24 mouse cellular contexts compared by ENCODE assay signal in genomic region chr5:97947261-97947660, GRCm38 (mm10).
DNase-seq lines count a peak whose midpoint lies in the region; ATAC-seq and TF ChIP-seq lines count a peak whose summit lies in the region.
"Had no signal": no experiment of that assay in that cellular context is flagged by ENCODE, and none has a peak within 500 bp of the region (broad histone marks: within the 10 kb centered on the region; RNA-seq: fewer than 3 reads in every experiment).

No protein-coding gene starts in this region.

- TF ChIP-seq CTCF in gastrocnemius, adult 2 months (IDR thresholded peaks at IDR 0.05) = peak; percentile 9; the same call in 1 of the 2 replicates
- 0 out of 2 replicates have a peak, but pooled peaks have one; percentile 24 for TF ChIP-seq CTCF in layer of hippocampus, adult 2 months (conservative IDR thresholded peaks at IDR 0.05)

- DNase-seq in gastrocnemius, adult 2 months = no peak
- DNase-seq in gastrocnemius, postnatal 25 days = no peak
- DNase-seq in layer of hippocampus, adult 2 months (ENCODE audit: low spot score in 2 of 2) = no peak
- DNase-seq in layer of hippocampus, adult 9-11 months = no peak
- DNase-seq in thymus, postnatal 25 days = peak; percentile 21
- no peak for DNase-seq in thymus, postnatal 0 days (ENCODE audit: low spot score)
- DNase-seq: adrenal gland, postnatal 25 days; cerebellum, adult 11-12 months; cerebellum, postnatal 14 days; kidney, adult 18-20 months; kidney, postnatal 36 days; liver, embryonic 13.5 days; retina, postnatal 1 day; thymus, postnatal 36 days had no signal

- ATAC-seq in frontal cortex, adult (ENCODE audit: low TSS enrichment) = no peak
- ATAC-seq: activated CD4-positive, CD25-positive, alpha-beta regulatory T cell, adult 4 months; forebrain, embryonic 16.5 days; hindbrain, postnatal 0 days had no signal

- no peak overlapping the region for H3K27ac ChIP-seq in gastrocnemius, adult 2 months
- H3K27ac ChIP-seq in layer of hippocampus, adult 2 months = no peak overlapping the region
- H3K27ac ChIP-seq: heart, embryonic 15.5 days; hindbrain, embryonic 10.5 days; hindbrain, postnatal 0 days; limb, embryonic 10.5 days; liver, embryonic 13.5 days; lung, embryonic 15.5 days; midbrain, embryonic 10.5 days; stomach, postnatal 0 days had no signal

- intact Hi-C loops in gastrocnemius, adult 2 months (cut with DNase I) = no loop called here

- H3K4me3 ChIP-seq in gastrocnemius, adult 2 months = no peak overlapping the region
- H3K4me3 ChIP-seq in layer of hippocampus, adult 2 months = no peak overlapping the region
- H3K4me3 ChIP-seq: heart, embryonic 15.5 days; hindbrain, embryonic 10.5 days; limb, embryonic 10.5 days; liver, embryonic 13.5 days; lung, embryonic 15.5 days; midbrain, embryonic 10.5 days had no signal
